Mouse (Mus musculus): Measurements from ENCODE around the gene Tmem220. TPM values are rescaled to one million over a fixed set of nuclear protein-coding genes. Genes with fewer than 3 reads are reported as not detected.
"Not testable (repeated sequence)": the region's sequence is repeated elsewhere in the genome, so short reads cannot be mapped to it uniquely, and the experiment has no call there.

The Tmem220 gene
- polyA plus RNA-seq, 1 experiment from 2014 or later, result 0.59 TPM

DNA sequence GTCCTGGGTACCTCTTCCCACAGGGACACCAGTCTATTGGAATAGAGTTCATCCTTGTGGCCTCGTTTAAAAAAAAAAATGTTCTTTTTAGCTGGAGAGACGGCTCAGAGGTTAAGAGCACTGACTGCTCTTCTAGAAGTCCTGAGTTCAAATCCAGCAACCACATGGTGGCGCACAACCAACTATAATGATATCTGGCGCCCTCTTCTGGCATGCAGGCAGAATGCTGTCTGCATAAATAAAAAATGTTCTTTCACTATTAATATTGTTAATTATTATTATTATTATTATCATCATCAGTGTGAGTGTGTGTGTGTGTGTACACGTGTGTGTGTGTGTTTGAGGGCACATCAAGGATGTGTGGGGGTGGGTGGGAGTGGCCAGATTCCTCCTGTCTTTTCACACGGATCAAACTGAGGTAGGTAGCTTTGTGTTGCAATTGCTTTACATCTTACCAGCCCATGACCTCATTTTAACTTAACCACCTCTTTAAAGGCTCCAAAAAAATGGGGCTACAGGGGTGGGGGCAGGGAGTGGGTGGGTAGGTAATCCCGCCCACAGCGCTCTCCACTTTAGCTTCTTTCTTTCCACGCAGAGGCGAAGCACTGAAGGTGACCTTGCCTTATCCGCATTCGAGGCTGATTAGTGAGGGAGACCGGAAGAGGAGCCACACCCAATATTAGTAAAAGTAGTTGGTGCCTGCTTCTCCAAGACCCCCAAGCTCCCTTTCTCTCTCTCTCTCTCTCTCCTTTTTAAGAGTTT is 2.4 kb upstream of the Tmem220 start:
- Histone ChIP-seq H3K4me1 (peaks cover 36% of the 10 kb centered on the region), H3K9me3 (replicated peaks) (no peaks in the 10 kb centered on the region), H3K27me3 (replicated peaks) (peaks cover 5% of the 10 kb centered on the region; the same call in 1 of the 2 replicates), H3K4me3 (replicated peaks) (no peak overlapping the region), H3K36me3 (no peaks in the 10 kb centered on the region), H3K9ac (replicated peaks) (no peak overlapping the region), H3K27ac (replicated peaks) (no peak overlapping the region), H3K4me2 (no peak overlapping the region)
- WGBS, result 91% methylated on average over 13 of the region's 13 CpGs
- ATAC-seq (ENCODE audit: low FRiP score), result no peak

DNA sequence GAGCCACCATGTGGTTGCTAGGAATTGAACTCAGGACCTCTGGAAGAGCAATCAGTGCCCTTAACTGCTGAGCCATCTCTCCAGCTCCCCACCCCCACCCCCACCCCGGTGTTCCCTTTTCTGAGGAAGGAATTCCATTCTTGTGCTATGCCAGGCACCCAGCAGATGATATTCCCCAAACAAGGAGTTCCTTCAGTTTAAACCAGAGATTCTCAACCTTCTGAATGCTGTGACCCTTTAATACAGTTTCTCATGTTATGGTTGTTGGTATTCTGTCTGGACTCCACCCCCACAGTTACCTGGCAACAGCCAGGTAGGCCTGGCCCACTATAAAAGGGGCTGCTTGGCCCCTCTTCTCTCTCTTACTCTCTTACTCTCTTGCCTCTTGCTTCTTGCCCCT is 1.8 kb upstream of the Tmem220 start:
- not testable (repeated sequence) for H3K9ac ChIP-seq (replicated peaks); H3K9me3 ChIP-seq (replicated peaks); H3K4me3 ChIP-seq (replicated peaks); H3K36me3 ChIP-seq; H3K4me2 ChIP-seq; H3K27ac ChIP-seq (replicated peaks); ATAC-seq (ENCODE audit: low FRiP score); H3K27me3 ChIP-seq (replicated peaks)
- WGBS, result 39% methylated on average over 1 of the region's 1 CpGs
- H3K4me1 ChIP-seq, result peaks cover 30% of the 10 kb centered on the region

DNA sequence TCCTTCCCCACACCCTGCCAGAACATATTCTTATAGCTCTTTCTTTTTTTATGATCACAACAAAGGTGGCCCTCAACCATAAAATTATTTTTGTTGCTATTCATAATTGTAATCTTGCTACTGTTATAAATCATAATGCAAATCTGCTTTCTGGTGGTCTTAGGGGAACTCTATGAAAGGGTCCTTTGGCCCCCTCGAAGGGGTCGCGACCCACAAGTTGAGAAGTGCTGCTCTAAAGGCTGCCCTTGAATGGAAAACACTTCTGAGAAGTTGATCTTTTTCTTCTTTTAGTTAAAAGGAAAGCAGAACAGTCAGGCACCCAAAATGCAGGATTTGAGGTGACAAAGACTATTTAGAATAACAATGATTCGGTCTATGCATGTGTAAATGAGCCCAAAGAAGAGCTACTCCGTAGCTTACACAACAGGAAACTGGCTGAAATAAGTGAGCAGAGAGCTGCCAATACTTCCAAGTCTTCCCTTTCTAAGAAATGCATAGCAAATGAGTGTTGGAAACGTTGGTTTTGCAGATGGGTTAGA is 1.1 kb upstream of the Tmem220 start:
- 24% methylated on average over 6 of the region's 6 CpGs for WGBS
- no peak overlapping the region for H3K4me3 ChIP-seq (replicated peaks)
- ATAC-seq (ENCODE audit: low FRiP score), result no peak
- H3K4me2 ChIP-seq, result peak overlapping the region; percentile 80
- no peaks in the 10 kb centered on the region for H3K36me3 ChIP-seq
- no peak overlapping the region for H3K27ac ChIP-seq (replicated peaks)
- H3K9ac ChIP-seq (replicated peaks), result no peak overlapping the region
- H3K4me1 ChIP-seq, result peaks cover 28% of the 10 kb centered on the region
- H3K27me3 ChIP-seq (replicated peaks), result peaks cover 5% of the 10 kb centered on the region; the same call in 1 of the 2 replicates
- no peaks in the 10 kb centered on the region for H3K9me3 ChIP-seq (replicated peaks)

DNA sequence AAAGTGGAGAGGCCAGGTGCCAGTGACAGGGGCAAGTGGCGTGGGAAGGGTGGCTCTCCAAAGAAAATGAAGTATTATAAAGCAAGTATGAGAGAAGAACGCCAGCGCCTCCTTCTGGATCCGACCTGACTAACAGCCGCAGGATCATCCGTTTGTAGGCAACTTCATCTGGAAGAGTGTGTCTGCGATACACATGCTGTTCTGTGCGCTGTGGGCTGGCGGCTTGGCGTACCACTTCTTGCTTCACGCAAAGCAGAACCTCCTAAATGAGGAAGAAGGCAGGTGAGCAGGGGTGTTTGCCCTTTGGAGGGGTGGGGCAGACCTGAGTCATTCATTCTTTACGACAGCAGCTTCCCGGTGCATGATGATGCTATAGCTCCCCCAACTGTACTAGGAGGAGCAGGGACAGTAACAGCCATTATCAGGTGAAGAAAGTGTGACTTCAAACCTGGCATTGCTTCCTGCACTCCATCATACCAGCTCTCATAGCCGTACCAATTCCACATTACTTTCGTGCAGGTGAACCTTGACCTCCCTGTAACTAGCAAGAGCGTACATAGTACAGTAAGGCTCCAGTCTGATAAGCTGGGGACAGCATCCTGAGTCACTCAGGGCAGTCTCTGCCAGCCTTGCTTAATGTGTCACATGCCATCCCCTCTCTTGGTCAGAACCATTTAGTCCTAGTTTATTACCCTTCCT is 6.1 kb downstream of the Tmem220 start:
- Histone ChIP-seq H3K27me3 (replicated peaks) (no peaks in the 10 kb centered on the region), H3K9ac (replicated peaks) (no peak overlapping the region), H3K4me1 (no peaks in the 10 kb centered on the region), H3K36me3 (no peaks in the 10 kb centered on the region), H3K27ac (replicated peaks) (no peak overlapping the region), H3K9me3 (replicated peaks) (no peaks in the 10 kb centered on the region), H3K4me3 (replicated peaks) (no peak overlapping the region), H3K4me2 (no peak overlapping the region)
- no peak for ATAC-seq (ENCODE audit: low FRiP score)
- WGBS, result 57% methylated on average over 16 of the region's 16 CpGs

DNA sequence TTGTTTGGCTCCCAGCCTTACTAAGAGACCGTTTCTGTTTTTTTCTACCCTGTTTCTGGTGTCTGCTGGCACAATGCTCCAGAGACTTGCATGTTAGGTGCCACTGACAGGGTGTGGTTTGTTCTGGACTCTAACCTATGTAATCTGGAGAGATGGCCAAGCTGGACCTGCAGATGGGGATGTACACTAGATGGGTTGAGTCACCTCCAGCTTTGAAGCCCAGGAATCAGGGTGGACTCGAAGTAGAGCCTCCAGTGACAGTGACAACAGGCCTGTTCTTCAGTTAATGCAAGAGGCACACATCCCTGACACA is 6.6 kb downstream of the Tmem220 start:
- 38% methylated on average over 2 of the region's 2 CpGs for WGBS
- H3K36me3 ChIP-seq, result 0 out of 2 replicates have a peak, but pooled peaks cover 2% of the 10 kb centered on the region

DNA sequence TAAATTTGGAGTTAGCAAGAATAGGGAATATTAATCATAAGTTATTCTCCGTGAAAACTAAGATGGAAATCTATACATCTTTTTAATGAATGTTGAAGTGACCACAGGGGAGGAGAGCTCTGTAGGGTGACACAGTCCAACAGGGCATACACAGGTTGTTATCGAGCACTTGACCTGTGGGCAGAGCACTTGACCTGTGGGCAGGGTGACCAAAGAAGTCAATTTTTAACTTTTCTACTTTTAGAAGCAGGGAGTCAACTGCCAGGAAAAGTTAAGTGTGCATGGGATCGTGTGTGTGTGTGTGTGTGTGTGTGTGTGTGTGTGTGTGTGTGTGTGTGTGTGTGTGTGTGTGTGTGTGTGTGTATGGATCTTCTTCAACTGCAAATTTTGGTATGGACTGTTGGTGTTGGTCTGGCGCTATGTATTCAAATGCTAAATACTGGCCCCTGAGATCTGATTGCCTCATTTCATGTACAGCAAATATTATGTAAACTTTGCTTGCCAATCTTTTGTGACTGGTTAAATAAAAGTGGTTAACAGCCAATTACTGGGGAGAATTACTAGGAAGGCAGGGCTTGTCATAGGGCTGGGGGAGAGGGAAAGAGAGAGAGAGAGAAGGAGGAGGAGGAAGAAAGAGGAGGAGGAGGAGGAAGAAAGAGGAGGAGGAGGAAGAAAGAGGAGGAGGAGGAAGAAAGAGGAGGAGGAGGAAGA is 10.0 kb downstream of the Tmem220 start:
- H3K36me3 ChIP-seq, result peaks cover 27% of the 10 kb centered on the region
- no peak overlapping the region for H3K27ac ChIP-seq (replicated peaks)
- H3K4me1 ChIP-seq, result no peaks in the 10 kb centered on the region
- ATAC-seq (ENCODE audit: low FRiP score), result no peak
- H3K4me2 ChIP-seq, result no peak overlapping the region
- no peak overlapping the region for H3K9ac ChIP-seq (replicated peaks)
- no peaks in the 10 kb centered on the region for H3K27me3 ChIP-seq (replicated peaks)
- H3K4me3 ChIP-seq (replicated peaks), result no peak overlapping the region
- H3K9me3 ChIP-seq (replicated peaks), result no peaks in the 10 kb centered on the region
- 88% methylated on average over 4 of the region's 4 CpGs for WGBS

More for the DNA sequence above, 6.6 kb downstream of the Tmem220 start:
- no peak overlapping the region for H3K4me2 ChIP-seq
- no peak for ATAC-seq (ENCODE audit: low FRiP score)
- no peak overlapping the region for H3K9ac ChIP-seq (replicated peaks)
- H3K27ac ChIP-seq (replicated peaks), result no peak overlapping the region
- no peaks in the 10 kb centered on the region for H3K4me1 ChIP-seq
- H3K4me3 ChIP-seq (replicated peaks), result no peak overlapping the region
- no peaks in the 10 kb centered on the region for H3K27me3 ChIP-seq (replicated peaks)
- no peaks in the 10 kb centered on the region for H3K9me3 ChIP-seq (replicated peaks)

DNA sequence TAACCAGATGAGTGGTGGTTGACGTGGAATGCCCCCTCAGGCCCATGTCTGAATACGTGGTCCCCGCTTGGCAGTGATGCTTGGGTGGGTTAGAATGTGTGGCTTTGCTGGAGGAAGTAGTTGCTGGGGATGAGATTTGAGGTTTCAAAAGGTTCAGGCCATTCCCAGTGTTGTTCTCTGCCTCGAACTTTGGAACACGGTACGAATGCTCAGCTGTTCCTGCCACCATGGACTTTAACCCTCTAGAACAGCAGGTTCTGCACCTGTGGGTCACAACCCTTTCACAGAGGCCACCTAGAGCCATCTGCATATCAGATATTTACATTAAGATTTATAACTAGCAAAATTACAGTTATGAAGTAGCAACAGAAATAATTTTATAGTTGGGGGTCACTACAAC is 11.3 kb downstream of the Tmem220 start:
- no peak for ATAC-seq (ENCODE audit: low FRiP score)
- Histone ChIP-seq H3K4me2 (no peak overlapping the region), H3K4me3 (replicated peaks) (no peak overlapping the region), H3K27me3 (replicated peaks) (no peaks in the 10 kb centered on the region), H3K9me3 (replicated peaks) (no peaks in the 10 kb centered on the region), H3K4me1 (no peaks in the 10 kb centered on the region), H3K36me3 (peaks cover 40% of the 10 kb centered on the region), H3K27ac (replicated peaks) (no peak overlapping the region), H3K9ac (replicated peaks) (no peak overlapping the region)
- WGBS, result 96% methylated on average over 6 of the region's 6 CpGs

DNA sequence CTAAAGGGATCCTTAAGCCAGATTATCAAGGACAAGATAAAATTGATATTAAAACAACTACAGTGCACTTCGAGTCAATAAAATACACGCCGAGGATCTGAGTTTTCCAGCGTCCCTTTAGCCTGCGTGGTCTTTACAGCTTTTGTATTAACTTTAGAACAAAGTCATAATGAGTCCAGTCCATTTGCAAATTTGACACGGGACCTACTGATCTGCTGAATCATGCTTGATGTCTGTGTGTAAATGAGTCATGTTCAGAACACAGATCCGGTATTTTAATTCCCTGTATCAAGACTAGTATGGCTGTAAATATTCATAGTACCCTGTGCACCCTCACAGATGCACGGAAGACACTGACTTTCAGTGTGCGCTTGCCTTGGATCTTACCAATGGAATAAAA is 11.9 kb downstream of the Tmem220 start:
- no peak overlapping the region for H3K4me3 ChIP-seq (replicated peaks)
- WGBS, result 96% methylated on average over 9 of the region's 9 CpGs
- no peak for ATAC-seq (ENCODE audit: low FRiP score)
- no peak overlapping the region for H3K4me2 ChIP-seq
- peaks cover 46% of the 10 kb centered on the region for H3K36me3 ChIP-seq
- no peak overlapping the region for H3K27ac ChIP-seq (replicated peaks)
- no peaks in the 10 kb centered on the region for H3K4me1 ChIP-seq
- no peak overlapping the region for H3K9ac ChIP-seq (replicated peaks)
- no peaks in the 10 kb centered on the region for H3K9me3 ChIP-seq (replicated peaks)
- no peaks in the 10 kb centered on the region for H3K27me3 ChIP-seq (replicated peaks)

DNA sequence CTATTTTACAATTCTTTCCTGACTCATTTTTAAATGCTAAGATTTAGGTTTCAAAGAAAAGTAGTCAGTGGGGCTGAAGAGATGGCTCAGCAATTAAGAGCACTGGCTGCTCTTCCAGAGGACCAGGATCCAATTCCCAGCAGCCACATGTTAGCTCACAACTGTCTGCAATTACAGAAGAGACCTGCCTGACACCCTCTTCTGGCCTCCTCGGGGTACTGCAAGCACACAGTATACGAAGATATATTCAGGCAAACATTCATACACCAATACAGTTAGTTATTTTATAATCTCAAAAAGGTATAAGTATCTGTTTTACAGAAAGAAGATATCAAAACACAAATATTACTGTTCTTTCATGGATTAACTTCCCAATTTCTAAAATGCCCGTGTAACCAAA is 14.8 kb downstream of the Tmem220 start:
- ATAC-seq (ENCODE audit: low FRiP score), result no peak
- no peak overlapping the region for H3K4me3 ChIP-seq (replicated peaks)
- H3K9me3 ChIP-seq (replicated peaks), result no peaks in the 10 kb centered on the region
- no peak overlapping the region for H3K27ac ChIP-seq (replicated peaks)
- no peaks in the 10 kb centered on the region for H3K4me1 ChIP-seq
- no peaks in the 10 kb centered on the region for H3K27me3 ChIP-seq (replicated peaks)
- peaks cover 50% of the 10 kb centered on the region for H3K36me3 ChIP-seq
- WGBS, result 94% methylated on average over 3 of the region's 3 CpGs
- H3K9ac ChIP-seq (replicated peaks), result no peak overlapping the region
- H3K4me2 ChIP-seq, result no peak overlapping the region

DNA sequence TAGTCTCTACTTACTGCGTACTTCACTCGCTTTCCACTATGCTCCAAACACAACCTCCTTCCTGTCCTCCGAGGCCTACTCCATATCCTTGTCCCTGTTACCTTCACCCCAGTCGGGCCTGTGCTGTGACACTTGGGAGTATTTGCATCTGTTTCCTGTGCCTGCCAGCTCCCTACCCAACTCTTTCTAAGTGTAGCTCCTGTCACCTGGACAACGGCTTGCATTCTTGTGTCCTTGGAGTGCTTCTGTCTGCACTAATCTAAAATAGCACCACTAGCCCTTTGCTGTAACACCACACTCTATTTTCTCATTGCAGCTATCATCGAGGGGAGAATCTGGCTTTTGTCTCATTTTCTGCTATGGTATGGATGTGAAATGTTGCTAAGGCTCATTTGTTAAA is 15.5 kb downstream of the Tmem220 start:
- no peak for ATAC-seq (ENCODE audit: low FRiP score)
- Histone ChIP-seq H3K9ac (replicated peaks) (no peak overlapping the region), H3K27ac (replicated peaks) (no peak overlapping the region), H3K4me1 (no peaks in the 10 kb centered on the region), H3K4me2 (no peak overlapping the region), H3K36me3 (peaks cover 53% of the 10 kb centered on the region), H3K4me3 (replicated peaks) (no peak overlapping the region), H3K27me3 (replicated peaks) (no peaks in the 10 kb centered on the region), H3K9me3 (replicated peaks) (no peaks in the 10 kb centered on the region)
- 96% methylated on average over 6 of the region's 6 CpGs for WGBS

DNA sequence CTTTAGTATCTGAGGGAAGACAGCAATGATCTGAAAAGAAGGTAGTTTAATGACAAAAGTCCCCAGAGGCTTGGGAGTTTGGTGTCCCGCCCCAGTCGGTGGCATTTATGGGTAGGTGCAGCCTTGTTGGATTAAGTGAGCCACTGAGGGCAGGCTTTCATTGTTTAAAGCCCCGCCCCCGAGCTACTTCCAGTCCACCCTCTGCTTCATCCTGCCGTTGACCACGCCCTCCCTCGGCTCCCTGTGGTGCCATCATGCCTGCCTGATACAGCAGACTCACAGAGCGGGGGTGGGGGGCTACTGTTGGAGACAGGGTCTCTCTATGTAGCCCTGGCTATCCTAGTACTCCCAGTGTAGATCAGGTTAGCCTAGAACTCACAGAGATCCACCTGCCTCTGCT is 18.1 kb downstream of the Tmem220 start:
- Histone ChIP-seq H3K9me3 (replicated peaks) (no peaks in the 10 kb centered on the region), H3K27ac (replicated peaks) (no peak overlapping the region), H3K4me3 (replicated peaks) (no peak overlapping the region), H3K4me2 (no peak overlapping the region), H3K9ac (replicated peaks) (no peak overlapping the region), H3K27me3 (replicated peaks) (no peaks in the 10 kb centered on the region), H3K36me3 (peaks cover 55% of the 10 kb centered on the region), H3K4me1 (no peaks in the 10 kb centered on the region)
- no peak for ATAC-seq (ENCODE audit: low FRiP score)
- 25% methylated on average over 8 of the region's 8 CpGs for WGBS

DNA sequence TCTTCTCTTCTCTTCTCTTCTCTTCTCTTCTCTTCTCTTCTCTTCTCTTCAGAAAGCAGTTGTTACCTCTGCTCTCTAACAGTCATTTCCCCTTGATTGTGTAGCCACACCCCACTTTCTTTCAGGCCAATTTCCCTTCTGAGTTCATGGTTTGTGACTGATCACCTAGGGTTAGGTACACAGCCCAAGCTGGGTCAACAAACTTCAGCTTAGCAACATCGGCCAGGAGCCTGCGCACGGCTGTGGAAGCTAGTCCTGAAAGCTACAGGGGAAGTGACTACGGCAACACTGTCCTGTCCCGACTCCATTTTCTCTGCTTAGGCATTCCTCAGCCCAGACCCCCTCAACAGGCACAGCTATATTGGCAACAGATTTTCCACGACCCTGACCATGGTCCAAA is 20.0 kb downstream of the Tmem220 start:
- no peak overlapping the region for H3K27ac ChIP-seq (replicated peaks)
- H3K9ac ChIP-seq (replicated peaks), result no peak overlapping the region
- H3K36me3 ChIP-seq, result peaks cover 40% of the 10 kb centered on the region
- no peaks in the 10 kb centered on the region for H3K4me1 ChIP-seq
- no peak overlapping the region for H3K4me2 ChIP-seq
- H3K4me3 ChIP-seq (replicated peaks), result no peak overlapping the region
- 93% methylated on average over 6 of the region's 6 CpGs for WGBS
- ATAC-seq (ENCODE audit: low FRiP score), result no peak
- no peaks in the 10 kb centered on the region for H3K9me3 ChIP-seq (replicated peaks)
- no peaks in the 10 kb centered on the region for H3K27me3 ChIP-seq (replicated peaks)

Data from neural tube, embryonic 15.5 days (tissue).